Mouse (Mus musculus) small intestine, adult 2 months (tissue): ENCODE data around the gene Susd4.

Experiments
- CTCF ChIP-seq: fragments of 200-500 bp; IDR thresholded peaks from 2 replicates; pipeline ENCODE4 v1.5.1; 2012; ENCODE audit warnings: low read depth, mild to moderate bottlenecking, control low read depth, inconsistent platforms, low read length, moderate library complexity, mixed read lengths; ENCODE audit not compliant: insufficient replicate concordance, insufficient read length; ENCODE audit errors: extremely low read depth
- POLR2A ChIP-seq: fragments of 200-500 bp; IDR thresholded peaks from 2 replicates; pipeline ENCODE4 v1.6.1; 2012; ENCODE audit warnings: low read depth, mild to moderate bottlenecking, control low read depth, inconsistent platforms, low read length, moderate library complexity

DNA sequence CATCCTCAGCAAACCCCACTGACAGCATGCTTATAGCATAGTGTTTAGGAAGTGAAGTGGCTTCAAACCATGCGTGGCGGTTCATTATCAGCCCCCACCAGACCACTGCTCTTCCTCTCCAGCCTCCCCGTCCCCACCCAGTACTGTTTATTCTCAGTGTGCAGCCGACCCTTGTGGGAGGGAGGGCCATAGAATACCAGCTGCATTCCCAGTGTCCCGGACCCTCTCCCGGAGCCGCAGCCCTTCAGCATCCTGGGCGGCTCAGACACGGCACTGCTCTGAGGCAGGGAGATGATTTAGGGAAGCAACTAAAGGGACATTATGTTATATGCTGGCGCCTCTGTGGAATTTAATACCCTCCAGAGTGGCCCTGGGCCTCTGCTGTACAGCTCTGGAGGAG lies 55.3 kb downstream of the Susd4 start:
- TF ChIP-seq POLR2A (no peak), CTCF (no peak)
